Mouse (Mus musculus) ovary, postnatal 14 days (tissue): ENCODE measurements around the gene Bsph1.
A peak's percentile ranks its signal among the peaks of the same experiment; 100 is the strongest.
"Not testable (repeated sequence)": the region's sequence is repeated elsewhere in the genome, so short reads cannot be mapped to it uniquely, and the experiment has no call there.

ENCODE experiments used
- DNase-seq: peaks from one replicate; pipeline ENCODE4 v3.0.0; 2022; ENCODE audit warnings: low spot score

The Bsph1 gene

DNA sequence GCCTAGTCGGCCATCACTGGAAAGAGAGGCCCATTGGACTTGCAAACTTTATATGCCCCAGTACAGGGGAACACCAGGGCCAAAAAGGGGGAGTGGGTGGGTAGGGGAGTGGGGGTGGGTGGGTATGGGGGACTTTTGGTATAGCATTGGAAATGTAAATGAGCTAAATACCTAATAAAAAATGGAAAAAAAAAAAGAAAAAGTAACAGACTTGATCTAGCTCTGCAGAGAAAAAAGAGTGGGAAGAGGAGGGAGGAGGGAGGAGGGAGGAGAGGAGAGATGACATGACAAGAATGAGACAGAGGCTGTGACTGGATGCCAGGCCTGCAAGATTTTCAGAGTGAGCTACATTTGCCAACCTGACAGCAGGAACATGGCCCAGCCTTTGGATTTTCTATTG lies at the start of gene Bsph1:
Gene Bsph1 (plus strand): TSS at position 301 of the 400 bp plus-strand sequence.
- DNase-seq = not testable (repeated sequence)

DNA sequence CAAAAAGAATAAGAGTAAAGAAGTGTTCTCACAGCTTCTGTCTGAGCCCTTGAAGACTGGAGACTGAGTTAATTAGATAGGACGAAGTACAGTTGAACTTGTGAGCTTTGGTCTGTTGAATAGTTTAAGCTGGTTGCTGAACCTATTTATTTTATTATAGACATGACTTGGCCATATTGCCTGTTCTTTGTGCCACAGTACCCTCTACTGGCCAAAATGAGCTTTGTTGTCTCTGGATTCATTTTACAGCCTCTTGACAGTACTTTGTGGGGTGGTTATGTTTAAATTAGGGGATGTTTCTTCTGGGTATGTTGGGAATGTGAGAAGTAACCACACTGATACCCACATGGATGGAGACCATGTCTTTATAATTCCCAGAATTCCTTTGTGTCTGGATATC lies 60.9 kb downstream of the Bsph1 start:
- peak; percentile 14 for DNase-seq
